In the genomic region with DNA sequence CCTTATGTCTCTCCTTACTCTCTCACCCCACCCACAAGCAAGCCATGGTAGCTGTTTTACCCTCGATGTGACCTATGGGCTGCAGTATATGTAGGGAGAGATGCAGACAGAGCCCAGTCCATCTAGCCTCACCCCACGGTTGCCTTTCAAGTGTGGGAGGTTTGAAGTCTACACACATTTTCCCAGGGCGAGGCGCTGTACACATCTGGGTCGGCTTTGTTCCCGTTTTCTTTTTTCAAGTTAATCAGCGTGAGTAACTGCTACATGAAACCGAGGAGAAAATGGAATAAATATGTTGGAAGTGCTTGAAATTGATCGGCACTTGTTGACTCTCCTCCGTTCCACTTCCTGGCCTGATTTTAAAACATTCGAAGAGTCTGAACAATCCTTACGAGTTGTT, we compare ENCODE assay signal across 31 mouse cellular contexts.
DNase-seq lines count a peak whose midpoint lies in the region; ATAC-seq lines count a peak whose summit lies in the region.
"Had no signal": no experiment of that assay in that cellular context is flagged by ENCODE, and none has a peak within 500 bp of the region (broad histone marks: within the 10 kb centered on the region; RNA-seq: fewer than 3 reads in every experiment).

No protein-coding gene starts in this region.

- H3K27ac ChIP-seq in forebrain, embryonic 10.5 days = 0 out of 2 replicates have a peak overlapping the region, but pooled peaks have one; percentile 56
- no peak overlapping the region for H3K27ac ChIP-seq in forebrain, embryonic 15.5 days (replicated peaks)
- peak overlapping the region; percentile 82 for H3K27ac ChIP-seq in embryonic facial prominence, embryonic 12.5 days
- H3K27ac ChIP-seq in limb, embryonic 10.5 days = peak overlapping the region; percentile 83
- H3K27ac ChIP-seq: hindbrain, embryonic 13.5 days; midbrain, embryonic 13.5 days; neural tube, embryonic 15.5 days had no signal

- H3K4me3 ChIP-seq in forebrain, embryonic 10.5 days = no peak overlapping the region
- H3K4me3 ChIP-seq in forebrain, embryonic 15.5 days = no peak overlapping the region
- H3K4me3 ChIP-seq in embryonic facial prominence, embryonic 12.5 days = no peak overlapping the region
- H3K4me3 ChIP-seq in limb, embryonic 10.5 days = no peak overlapping the region
- H3K4me3 ChIP-seq: heart, embryonic 12.5 days; hindbrain, embryonic 13.5 days; limb, embryonic 12.5 days; megakaryocyte, embryonic 14.5 days; midbrain, embryonic 13.5 days; neural tube, embryonic 15.5 days had no signal

- no peak overlapping the region for H3K4me2 ChIP-seq in forebrain, embryonic 15.5 days (replicated peaks)
- no peak overlapping the region for H3K4me2 ChIP-seq in embryonic facial prominence, embryonic 12.5 days (replicated peaks)
- H3K4me2 ChIP-seq: heart, embryonic 12.5 days; hindbrain, embryonic 13.5 days; liver, embryonic 11.5 days; midbrain, embryonic 13.5 days; neural tube, embryonic 15.5 days had no signal

- intact Hi-C loops in gastrocnemius, postnatal 14 days (cut with DNase I; ENCODE audit: low total_unique reads) = no loop called here

- no peak for ATAC-seq in forebrain, embryonic 15.5 days (replicated peaks)
- peak; percentile 9; the same call in 1 of the 2 replicates for ATAC-seq in embryonic facial prominence, embryonic 12.5 days (ENCODE audit: insufficient number of reproducible peaks, insufficient read depth, low FRiP score, low TSS enrichment)
- ATAC-seq: forebrain, embryonic 14.5 days; intestine, embryonic 16.5 days; midbrain, embryonic 13.5 days had no signal

- 77% methylated on average over 12 of the region's 12 CpGs for WGBS in forebrain, embryonic 10.5 days
- WGBS in forebrain, embryonic 15.5 days = 85% methylated on average over 12 of the region's 12 CpGs
- WGBS in embryonic facial prominence, embryonic 12.5 days = 34% methylated on average over 12 of the region's 12 CpGs
- WGBS in limb, embryonic 10.5 days = 47% methylated on average over 12 of the region's 12 CpGs

- H3K27me3 ChIP-seq in forebrain, embryonic 10.5 days (ENCODE audit: poor library complexity, severe bottlenecking) = no peaks in the 10 kb centered on the region
- H3K27me3 ChIP-seq in forebrain, embryonic 15.5 days = no peaks in the 10 kb centered on the region
- no peaks in the 10 kb centered on the region for H3K27me3 ChIP-seq in embryonic facial prominence, embryonic 12.5 days
- H3K27me3 ChIP-seq in limb, embryonic 10.5 days (ENCODE audit: low read depth, poor library complexity, severe bottlenecking) = no peaks in the 10 kb centered on the region
- H3K27me3 ChIP-seq: hindbrain, embryonic 13.5 days; midbrain, embryonic 13.5 days; neural tube, embryonic 15.5 days had no signal

- no peak for DNase-seq in forebrain, embryonic 10.5 days (ENCODE audit: extremely low spot score, low spot score)
- peak; percentile 47 for DNase-seq in embryo, embryonic 10.5 days (ENCODE audit: low spot score)
- DNase-seq in limb, embryonic 10.5 days (ENCODE audit: low spot score) = peak; percentile 54
- no peak for DNase-seq in adrenal gland, postnatal 14 days
- DNase-seq in gastrocnemius, postnatal 14 days = no peak
- DNase-seq: adrenal gland, adult 8-10 months; cerebellum, adult 11 months; cerebellum, adult 9-10 months; cerebellum, postnatal 36 days; gastrocnemius, postnatal 10 days; heart, adult 18-20 months; heart, postnatal 4 days; kidney, adult 8-10 months; kidney, postnatal 10 days; layer of hippocampus, adult 9-11 months; lung, postnatal 4 days; retina, postnatal 1 day; right cerebral cortex, postnatal 14 days; thymus, postnatal 25 days had no signal

- H3K9me3 ChIP-seq in forebrain, embryonic 10.5 days = no peaks in the 10 kb centered on the region
- no peaks in the 10 kb centered on the region for H3K9me3 ChIP-seq in forebrain, embryonic 15.5 days
- H3K9me3 ChIP-seq in embryonic facial prominence, embryonic 12.5 days = no peaks in the 10 kb centered on the region
- H3K9me3 ChIP-seq in limb, embryonic 10.5 days (replicated peaks) = no peaks in the 10 kb centered on the region
- H3K9me3 ChIP-seq: G1E; heart, embryonic 12.5 days; hindbrain, embryonic 13.5 days; limb, embryonic 12.5 days; midbrain, embryonic 13.5 days; neural tube, embryonic 15.5 days had no signal

- no peaks in the 10 kb centered on the region for H3K36me3 ChIP-seq in forebrain, embryonic 10.5 days (replicated peaks)
- no peaks in the 10 kb centered on the region for H3K36me3 ChIP-seq in forebrain, embryonic 15.5 days
- no peaks in the 10 kb centered on the region for H3K36me3 ChIP-seq in embryonic facial prominence, embryonic 12.5 days
- H3K36me3 ChIP-seq in limb, embryonic 10.5 days = no peaks in the 10 kb centered on the region
- H3K36me3 ChIP-seq: G1E; heart, embryonic 12.5 days; hindbrain, embryonic 13.5 days; limb, embryonic 12.5 days; midbrain, embryonic 13.5 days; neural tube, embryonic 15.5 days had no signal

- H3K4me1 ChIP-seq in forebrain, embryonic 10.5 days = peaks cover 22% of the 10 kb centered on the region
- no peaks in the 10 kb centered on the region for H3K4me1 ChIP-seq in forebrain, embryonic 15.5 days
- H3K4me1 ChIP-seq in embryonic facial prominence, embryonic 12.5 days = peaks cover 39% of the 10 kb centered on the region
- peaks cover 57% of the 10 kb centered on the region for H3K4me1 ChIP-seq in limb, embryonic 10.5 days
- H3K4me1 ChIP-seq: hindbrain, embryonic 13.5 days; megakaryocyte, embryonic 14.5 days; midbrain, embryonic 13.5 days; neural tube, embryonic 15.5 days had no signal

- H3K9ac ChIP-seq in forebrain, embryonic 15.5 days (replicated peaks) = no peak overlapping the region
- no peak overlapping the region for H3K9ac ChIP-seq in embryonic facial prominence, embryonic 12.5 days
- H3K9ac ChIP-seq: heart, embryonic 12.5 days; hindbrain, embryonic 13.5 days; limb, embryonic 12.5 days; midbrain, embryonic 13.5 days; neural tube, embryonic 15.5 days had no signal

Comparison
In these comparisons a context has a peak if more than half of its experiments do, and no peak if none do; other contexts are left out.
1. DNase-seq: peak in embryo, embryonic 10.5 days (single experiment) and limb, embryonic 10.5 days (single experiment); none in forebrain, embryonic 10.5 days (single experiment), adrenal gland, postnatal 14 days (single experiment) and gastrocnemius, postnatal 14 days (single experiment).